Mouse (Mus musculus) forebrain, embryonic 15.5 days (tissue): ENCODE measurements around the gene Gabbr2. TPM values are rescaled to one million over a fixed set of nuclear protein-coding genes. Genes with fewer than 3 reads are reported as not detected.
A peak's percentile ranks its signal among the peaks of the same experiment; 100 is the strongest.
"Not testable (repeated sequence)": the region's sequence is repeated elsewhere in the genome, so short reads cannot be mapped to it uniquely, and the experiment has no call there.

Experiments
- ATAC-seq: fragments of 200-750 bp; cut with Nextera tagmentation; replicated peaks from 2 replicates; pipeline ENCODE4 v1.8.0; 2017; ENCODE audit warnings: mild to moderate bottlenecking, moderate TSS enrichment, moderate library complexity
- H3K27ac ChIP-seq: fragments of 300-500 bp; sonication (generic); replicated peaks from 2 replicates; pipeline ENCODE4 v1.5.1; 2015; ENCODE audit warnings: mild to moderate bottlenecking, inconsistent platforms
- H3K27me3 ChIP-seq: fragments of 300-500 bp; sonication (generic); 2 replicates; pipeline ENCODE4 v1.6.1; 2015; ENCODE audit warnings: inconsistent platforms
- H3K36me3 ChIP-seq: fragments of 300-500 bp; sonication (generic); 2 replicates; pipeline ENCODE4 v1.6.1; 2015; ENCODE audit warnings: mild to moderate bottlenecking, inconsistent platforms
- H3K4me1 ChIP-seq: fragments of 300-500 bp; sonication (generic); 2 replicates; pipeline ENCODE4 v1.6.1; 2015; ENCODE audit warnings: inconsistent platforms
- H3K4me2 ChIP-seq: fragments of 300-500 bp; sonication (generic); replicated peaks from 2 replicates; pipeline ENCODE4 v1.6.1; 2015; ENCODE audit warnings: mild to moderate bottlenecking, inconsistent platforms
- H3K4me3 ChIP-seq: fragments of 300-500 bp; sonication (generic); 2 replicates; pipeline ENCODE4 v1.5.1; 2015; ENCODE audit warnings: mild to moderate bottlenecking, inconsistent platforms
- H3K9ac ChIP-seq: fragments of 300-500 bp; sonication (generic); replicated peaks from 2 replicates; pipeline ENCODE4 v1.6.1; 2015; ENCODE audit warnings: mild to moderate bottlenecking, inconsistent platforms
- H3K9me3 ChIP-seq: fragments of 300-500 bp; sonication (generic); 2 replicates; pipeline ENCODE4 v1.6.1; 2016; ENCODE audit warnings: inconsistent platforms
- WGBS: fragments of 180-500 bp; shearing (Covaris S2); methylation state at CpG from one replicate; pipeline ENCODE4 v1.1.7; 2015; ENCODE audit warnings: mixed read lengths; 5-methylcytosine and 5-hydroxymethylcytosine counted together
- polyA plus RNA-seq: library from polyadenylated mRNA; unstranded; fragments of >200 nt; fragmentation: Nextera tagmentation; extraction: Ambion mirVana; gene quantifications from 2 replicates; pipeline ENCODE4 v1.2.1, GENCODE M21; 2015

The Gabbr2 gene
- polyA plus RNA-seq, 1 experiment from 2014 or later = 3.6 TPM

GRCm38 (mm10) chr4:46650086-46650753 lies 341.5 kb downstream of the Gabbr2 start, which contains the start of gene Tbc1d2:
Tbc1d2 (minus strand) TSS chr4:46650209.
- Histone ChIP-seq H3K27me3 (peaks cover 28% of the 10 kb centered on the region), H3K9me3 (no peaks in the 10 kb centered on the region), H3K4me2 (peak within 1 kb of the TSS; percentile 88), H3K4me1 (peaks cover 13% of the 10 kb centered on the region), H3K36me3 (no peaks in the 10 kb centered on the region), H3K9ac (peak within 1 kb of the TSS; percentile 51), H3K4me3 (peak within 1 kb of the TSS; percentile 68), H3K27ac (peak within 1 kb of the TSS; percentile 63; the same call in 1 of the 2 replicates)
- ATAC-seq = peak; percentile 98
- 0% methylated on average over 67 of the region's 69 CpGs for WGBS

- H3K4me3 ChIP-seq = peak overlapping the region; percentile 68
- H3K27ac ChIP-seq = no peak overlapping the region
- H3K9me3 ChIP-seq = no peaks in the 10 kb centered on the region
- H3K9ac ChIP-seq = peak overlapping the region; percentile 51; the same call in 1 of the 2 replicates
- no peaks in the 10 kb centered on the region for H3K36me3 ChIP-seq
- ATAC-seq = no peak
- WGBS = 66% methylated on average over 4 of the region's 4 CpGs
- H3K4me1 ChIP-seq = peaks cover 13% of the 10 kb centered on the region
- H3K4me2 ChIP-seq = peak overlapping the region; percentile 88
- H3K27me3 ChIP-seq = peaks cover 28% of the 10 kb centered on the region
Measured at GRCm38 (mm10) chr4:46649161-46649560, 342.5 kb downstream of the Gabbr2 start.

DNA sequence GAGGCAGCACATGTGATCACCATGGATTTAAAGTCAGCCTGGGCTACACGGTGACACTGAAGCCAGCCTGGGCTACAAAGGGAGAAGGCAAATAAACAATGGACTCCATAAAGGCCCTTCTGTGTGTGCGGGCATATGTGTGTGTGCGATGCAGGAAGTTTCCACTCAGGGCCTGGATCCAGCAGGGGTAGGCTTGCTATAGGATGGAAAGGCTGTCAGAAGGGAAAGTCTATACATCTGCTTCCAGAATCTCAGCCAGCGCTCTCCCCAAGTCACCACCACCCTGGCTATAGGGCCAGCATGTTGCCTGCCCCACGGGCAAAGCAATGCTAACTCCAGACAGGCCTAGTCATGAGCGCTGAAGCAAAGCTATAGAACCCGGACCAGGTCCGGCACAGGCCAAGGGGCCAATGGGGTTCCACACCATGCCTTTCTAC lies 348.0 kb downstream of the Gabbr2 start:
- no peak for ATAC-seq
- Histone ChIP-seq H3K9me3 (no peaks in the 10 kb centered on the region), H3K4me3 (no peak overlapping the region), H3K4me2 (no peak overlapping the region), H3K9ac (no peak overlapping the region), H3K36me3 (no peaks in the 10 kb centered on the region), H3K27me3 (peaks cover 5% of the 10 kb centered on the region; the same call in 1 of the 2 replicates), H3K4me1 (no peaks in the 10 kb centered on the region), H3K27ac (no peak overlapping the region)
- 90% methylated on average over 8 of the region's 8 CpGs for WGBS

DNA sequence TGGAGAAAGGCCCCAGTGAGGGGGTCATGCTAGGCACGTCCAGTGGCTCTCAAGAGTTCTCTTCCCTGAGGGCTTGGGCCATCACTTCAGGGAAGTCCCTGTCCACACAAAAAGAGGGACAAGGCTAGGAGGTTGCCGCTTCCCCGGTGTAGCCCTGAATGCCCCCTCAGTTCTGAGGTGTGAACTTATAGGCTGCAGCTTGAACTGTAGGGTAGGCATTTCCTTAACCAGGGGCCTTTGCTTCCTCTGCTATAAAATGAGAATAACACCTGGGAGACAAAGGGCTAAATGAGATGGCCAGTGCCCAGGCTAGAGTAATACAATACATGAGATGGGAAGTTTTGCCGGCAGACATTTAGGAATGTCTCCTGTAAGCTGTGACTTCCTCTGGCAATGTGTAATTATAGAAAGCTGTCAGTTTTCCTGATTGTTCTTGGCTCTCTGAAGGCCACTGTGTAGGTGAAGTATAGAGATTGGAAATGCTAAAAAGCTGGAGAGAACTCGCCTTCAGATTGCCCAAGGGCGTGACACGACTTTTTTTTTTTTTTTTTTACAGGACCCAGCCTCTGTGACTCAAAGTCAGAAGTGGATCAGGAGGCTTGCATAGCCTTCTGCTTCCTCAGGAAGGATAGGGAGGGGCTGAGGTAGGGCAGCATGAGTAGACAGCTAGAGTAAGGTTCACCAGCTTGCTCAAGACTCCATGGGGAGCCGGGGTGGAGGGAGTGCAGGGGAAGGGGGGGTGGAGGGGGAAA lies 348.6 kb downstream of the Gabbr2 start:
- H3K27ac ChIP-seq = no peak overlapping the region
- no peak for ATAC-seq
- no peaks in the 10 kb centered on the region for H3K4me1 ChIP-seq
- no peak overlapping the region for H3K4me3 ChIP-seq
- 80% methylated on average over 8 of the region's 8 CpGs for WGBS
- H3K36me3 ChIP-seq = no peaks in the 10 kb centered on the region
- H3K27me3 ChIP-seq = no peaks in the 10 kb centered on the region
- H3K9ac ChIP-seq = no peak overlapping the region
- no peak overlapping the region for H3K4me2 ChIP-seq
- H3K9me3 ChIP-seq = no peaks in the 10 kb centered on the region

- H3K9ac ChIP-seq = no peak overlapping the region
- H3K4me1 ChIP-seq = no peaks in the 10 kb centered on the region
- no peaks in the 10 kb centered on the region for H3K27me3 ChIP-seq
- H3K4me2 ChIP-seq = no peak overlapping the region
- ATAC-seq = no peak
- WGBS = 29% methylated on average over 4 of the region's 4 CpGs
- no peaks in the 10 kb centered on the region for H3K9me3 ChIP-seq
- H3K27ac ChIP-seq = no peak overlapping the region
- H3K36me3 ChIP-seq = no peaks in the 10 kb centered on the region
- no peak overlapping the region for H3K4me3 ChIP-seq
Measured at GRCm38 (mm10) chr4:46641283-46641682, 350.4 kb downstream of the Gabbr2 start.

- no peak overlapping the region for H3K27ac ChIP-seq
- WGBS = 90% methylated on average over 8 of the region's 8 CpGs
- H3K27me3 ChIP-seq = no peaks in the 10 kb centered on the region
- no peak overlapping the region for H3K4me3 ChIP-seq
- H3K4me2 ChIP-seq = no peak overlapping the region
- no peaks in the 10 kb centered on the region for H3K36me3 ChIP-seq
- H3K4me1 ChIP-seq = no peaks in the 10 kb centered on the region
- H3K9me3 ChIP-seq = no peaks in the 10 kb centered on the region
- no peak overlapping the region for H3K9ac ChIP-seq
- ATAC-seq = no peak
Measured at GRCm38 (mm10) chr4:46639866-46640265, 351.8 kb downstream of the Gabbr2 start.

DNA sequence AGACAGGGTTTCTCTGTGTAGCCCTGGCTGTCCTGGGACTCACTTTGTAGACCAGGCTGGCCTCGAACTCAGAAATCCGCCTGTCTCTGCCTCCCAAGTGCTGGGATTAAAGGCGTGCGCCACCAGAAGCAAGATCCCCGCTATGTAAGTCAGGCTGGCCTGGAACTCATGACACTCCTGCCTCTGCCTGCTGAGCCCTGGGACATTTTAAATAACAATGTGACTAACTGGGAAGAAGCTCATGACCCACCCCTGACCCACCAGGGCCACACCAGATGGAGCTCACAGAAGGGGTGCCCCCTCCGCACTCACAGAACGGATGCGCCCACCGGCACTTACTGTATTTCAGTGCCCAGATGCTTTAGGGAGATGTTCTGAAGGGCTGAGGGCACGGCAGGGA lies 354.4 kb downstream of the Gabbr2 start:
- H3K4me3 ChIP-seq, H3K27me3 ChIP-seq, H3K4me1 ChIP-seq, ATAC-seq, H3K27ac ChIP-seq, H3K36me3 ChIP-seq, H3K9me3 ChIP-seq, H3K4me2 ChIP-seq, H3K9ac ChIP-seq: not testable (repeated sequence)
- 93% methylated on average over 10 of the region's 10 CpGs for WGBS

GRCm38 (mm10) chr4:46635702-46636430 lies 355.8 kb downstream of the Gabbr2 start:
- no peaks in the 10 kb centered on the region for H3K4me1 ChIP-seq
- H3K36me3 ChIP-seq = no peaks in the 10 kb centered on the region
- H3K9me3 ChIP-seq = no peaks in the 10 kb centered on the region
- 89% methylated on average over 16 of the region's 16 CpGs for WGBS
- no peak overlapping the region for H3K27ac ChIP-seq
- no peaks in the 10 kb centered on the region for H3K27me3 ChIP-seq
- H3K4me3 ChIP-seq = no peak overlapping the region
- ATAC-seq = no peak
- no peak overlapping the region for H3K9ac ChIP-seq
- no peak overlapping the region for H3K4me2 ChIP-seq

DNA sequence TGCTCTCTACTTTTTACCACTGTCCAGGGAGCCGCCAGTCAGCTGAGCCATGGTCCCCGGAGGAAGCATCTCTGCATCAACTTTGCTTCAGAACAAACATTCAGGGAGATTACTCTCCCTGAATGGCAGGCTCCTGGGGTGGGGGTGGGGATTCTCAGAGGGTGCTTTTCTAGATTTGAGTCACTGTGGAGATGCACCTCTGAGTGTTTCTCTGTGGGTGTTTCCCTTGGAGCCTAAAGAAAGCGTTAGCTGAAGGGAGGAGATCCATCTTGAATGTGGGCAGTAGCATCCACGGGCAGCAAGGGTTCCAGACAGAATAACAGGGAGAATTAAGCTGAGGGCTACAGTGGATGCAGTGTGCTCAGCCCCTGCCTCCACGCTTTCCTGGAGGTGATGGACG lies 356.8 kb downstream of the Gabbr2 start:
- 61% methylated on average over 6 of the region's 6 CpGs for WGBS
- H3K9ac ChIP-seq = no peak overlapping the region
- H3K27me3 ChIP-seq = no peaks in the 10 kb centered on the region
- no peak overlapping the region for H3K4me3 ChIP-seq
- H3K36me3 ChIP-seq = no peaks in the 10 kb centered on the region
- H3K4me1 ChIP-seq = no peaks in the 10 kb centered on the region
- H3K4me2 ChIP-seq = no peak overlapping the region
- ATAC-seq = no peak
- no peak overlapping the region for H3K27ac ChIP-seq
- H3K9me3 ChIP-seq = no peaks in the 10 kb centered on the region

- not testable (repeated sequence) for H3K36me3 ChIP-seq, ATAC-seq, H3K4me3 ChIP-seq, H3K4me2 ChIP-seq, H3K4me1 ChIP-seq, H3K27ac ChIP-seq, H3K27me3 ChIP-seq, H3K9me3 ChIP-seq, H3K9ac ChIP-seq
- WGBS = 75% methylated on average over 6 of the region's 6 CpGs
Measured at GRCm38 (mm10) chr4:46633565-46633964, 358.1 kb downstream of the Gabbr2 start.

GRCm38 (mm10) chr4:46632465-46632864 lies 359.2 kb downstream of the Gabbr2 start:
- WGBS = 83% methylated on average over 2 of the region's 2 CpGs

DNA sequence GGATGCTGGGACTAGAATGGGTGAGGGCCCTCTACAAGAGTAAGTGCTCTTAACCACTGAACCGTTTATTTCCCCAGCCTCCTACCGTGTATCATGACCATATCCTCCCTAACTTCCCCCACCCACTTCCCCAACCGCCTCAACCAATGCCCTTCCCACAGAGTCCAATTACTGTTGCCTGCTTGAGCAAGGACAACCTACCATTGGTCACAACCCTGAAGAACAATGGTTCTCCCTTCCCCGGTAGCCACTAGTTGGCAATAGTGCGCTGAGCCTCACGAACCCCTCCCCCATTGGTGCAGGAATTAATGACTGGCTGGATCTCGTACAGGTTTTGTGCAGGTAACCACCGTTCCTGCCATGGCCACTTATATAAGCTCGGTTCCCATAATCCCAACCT lies 361.3 kb downstream of the Gabbr2 start:
- Histone ChIP-seq H3K9me3 (no peaks in the 10 kb centered on the region), H3K27me3 (no peaks in the 10 kb centered on the region), H3K9ac (no peak overlapping the region), H3K27ac (no peak overlapping the region), H3K4me1 (no peaks in the 10 kb centered on the region), H3K4me3 (no peak overlapping the region), H3K36me3 (no peaks in the 10 kb centered on the region), H3K4me2 (no peak overlapping the region)
- 55% methylated on average over 9 of the region's 9 CpGs for WGBS
- no peak for ATAC-seq

More at GRCm38 (mm10) chr4:46632465-46632864, 359.2 kb downstream of the Gabbr2 start:
- H3K4me2 ChIP-seq = no peak overlapping the region
- H3K27ac ChIP-seq = no peak overlapping the region
- H3K36me3 ChIP-seq = no peaks in the 10 kb centered on the region
- no peak for ATAC-seq
- H3K4me3 ChIP-seq = no peak overlapping the region
- H3K27me3 ChIP-seq = no peaks in the 10 kb centered on the region
- H3K4me1 ChIP-seq = no peaks in the 10 kb centered on the region
- no peaks in the 10 kb centered on the region for H3K9me3 ChIP-seq
- H3K9ac ChIP-seq = no peak overlapping the region
